Mouse (Mus musculus) midbrain, postnatal 0 days (tissue): ENCODE results near the gene Prpsap1. TPM values are rescaled to one million over a fixed set of nuclear protein-coding genes. Genes with fewer than 3 reads are reported as not detected.

Source experiments
- ATAC-seq: fragments of 200-750 bp; cut with Nextera tagmentation; 2 replicates; pipeline ENCODE4 v1.8.0; 2017; ENCODE audit warnings: moderate number of reproducible peaks, mild to moderate bottlenecking, moderate TSS enrichment, moderate library complexity; ENCODE audit not compliant: low FRiP score
- DNase-seq: peaks from one replicate; pipeline ENCODE4 v3.0.0-alpha.2; 2015; ENCODE audit warnings: low spot score
- H3K27ac ChIP-seq: fragments of 300-500 bp; sonication (generic); 2 replicates; pipeline ENCODE4 v1.5.1; 2014; ENCODE audit warnings: low read depth, mild to moderate bottlenecking, low read length, mixed read lengths
- H3K27me3 ChIP-seq: fragments of 300-500 bp; sonication (generic); 2 replicates; pipeline ENCODE4 v1.6.1; 2014; ENCODE audit warnings: low read length, control low read depth, mixed read lengths; ENCODE audit not compliant: insufficient read depth
- H3K36me3 ChIP-seq: fragments of 300-500 bp; sonication (generic); 2 replicates; pipeline ENCODE4 v1.6.1; 2014; ENCODE audit warnings: low read length, control low read depth, mixed read lengths; ENCODE audit not compliant: insufficient read depth
- H3K4me1 ChIP-seq: fragments of 300-500 bp; sonication (generic); 2 replicates; pipeline ENCODE4 v1.6.1; 2014; ENCODE audit warnings: mild to moderate bottlenecking, control low read depth, antibody characterized with exemption, low read length, mixed read lengths; ENCODE audit not compliant: insufficient read depth
- H3K4me2 ChIP-seq: fragments of 300-500 bp; sonication (generic); 2 replicates; pipeline ENCODE4 v1.6.1; 2014; ENCODE audit warnings: low read depth, mild to moderate bottlenecking, low read length, mixed read lengths; ENCODE audit not compliant: poor library complexity, severe bottlenecking
- H3K4me3 ChIP-seq: fragments of 300-500 bp; sonication (generic); 2 replicates; pipeline ENCODE4 v1.5.1; 2014; ENCODE audit warnings: low read depth, mild to moderate bottlenecking, low read length, moderate library complexity
- H3K9ac ChIP-seq: fragments of 300-500 bp; sonication (generic); replicated peaks from 2 replicates; pipeline ENCODE4 v1.6.1; 2014; ENCODE audit warnings: mild to moderate bottlenecking, low read length, moderate library complexity, mixed read lengths; ENCODE audit not compliant: poor library complexity, severe bottlenecking
- H3K9me3 ChIP-seq: fragments of 300-500 bp; sonication (generic); 2 replicates; pipeline ENCODE4 v1.6.1; 2016; ENCODE audit warnings: low read length, control low read depth
- CTCF ChIP-seq: IDR thresholded peaks from 2 replicates; pipeline ENCODE4 v1.5.1; 2016; ENCODE audit warnings: antibody characterized with exemption, mild to moderate bottlenecking
- WGBS: fragments of 180-500 bp; shearing (Covaris S2); extraction: QIAGEN DNeasy Blood & Tissue Kit; methylation state at CpG from one replicate; pipeline ENCODE4 v1.1.7; 2014; 5-methylcytosine and 5-hydroxymethylcytosine counted together
- polyA plus RNA-seq: library from polyadenylated mRNA; unstranded; fragments of >200 nt; fragmentation: Nextera tagmentation; extraction: Ambion mirVana; gene quantifications from 2 replicates; pipeline ENCODE4 v1.2.1, GENCODE M21; 2015
- total RNA-seq: library from RNA; depleted of rRNA; stranded (reverse); fragments of >200 nt; gene quantifications from 2 replicates; pipeline ENCODE4 v1.2.3, GENCODE M21; 2014

Gene Prpsap1
- total and polyA plus RNA-seq, 2 experiments from 2014 or later = 110 to 157 TPM

GRCm38 (mm10) chr11:116436725-116437331 is 57.2 kb downstream of the Prpsap1 start:
- 0 out of 2 replicates have a peak overlapping the region, but pooled peaks have one; percentile 39 for H3K9ac ChIP-seq
- DNase-seq (no peak), ATAC-seq (no peak)
- TF ChIP-seq CTCF = no peak
- H3K9me3 ChIP-seq = no peaks in the 10 kb centered on the region
- peaks cover 12% of the 10 kb centered on the region for H3K36me3 ChIP-seq
- H3K4me1 ChIP-seq = peaks cover 15% of the 10 kb centered on the region
- H3K4me3 ChIP-seq = no peak overlapping the region
- H3K4me2 ChIP-seq = no peak overlapping the region
- H3K27ac ChIP-seq = no peak overlapping the region
- 51% methylated on average over 4 of the region's 4 CpGs for WGBS
- H3K27me3 ChIP-seq = no peaks in the 10 kb centered on the region

GRCm38 (mm10) chr11:116435992-116436724 is 57.8 kb downstream of the Prpsap1 start:
- no peaks in the 10 kb centered on the region for H3K27me3 ChIP-seq
- no peak for ATAC-seq
- H3K27ac ChIP-seq = no peak overlapping the region
- no peak for TF ChIP-seq CTCF
- H3K4me2 ChIP-seq = peak overlapping the region; percentile 20; the same call in 1 of the 2 replicates
- DNase-seq = no peak
- 0 out of 2 replicates have a peak overlapping the region, but pooled peaks have one; percentile 39 for H3K9ac ChIP-seq
- no peak overlapping the region for H3K4me3 ChIP-seq
- H3K9me3 ChIP-seq = no peaks in the 10 kb centered on the region
- H3K4me1 ChIP-seq = peaks cover 15% of the 10 kb centered on the region
- WGBS = 51% methylated on average over 5 of the region's 5 CpGs
- H3K36me3 ChIP-seq = peaks cover 12% of the 10 kb centered on the region

- Histone ChIP-seq H3K36me3 (peaks cover 12% of the 10 kb centered on the region), H3K9me3 (no peaks in the 10 kb centered on the region), H3K9ac (peak overlapping the region; percentile 85), H3K4me2 (peak overlapping the region; percentile 62), H3K4me1 (peaks cover 15% of the 10 kb centered on the region), H3K27me3 (no peaks in the 10 kb centered on the region), H3K27ac (peak overlapping the region; percentile 89), H3K4me3 (peak overlapping the region; percentile 82)
- no peak for TF ChIP-seq CTCF
- 50% methylated on average over 12 of the region's 12 CpGs for WGBS
- peak; percentile 17 for DNase-seq
- ATAC-seq = no peak
Measured at GRCm38 (mm10) chr11:116434967-116435752, 58.8 kb downstream of the Prpsap1 start.

- Histone ChIP-seq H3K36me3 (peaks cover 11% of the 10 kb centered on the region), H3K27me3 (no peaks in the 10 kb centered on the region), H3K9me3 (no peaks in the 10 kb centered on the region), H3K4me2 (peak overlapping the region; percentile 62), H3K27ac (peak overlapping the region; percentile 89), H3K4me1 (peaks cover 15% of the 10 kb centered on the region), H3K9ac (peak overlapping the region; percentile 85), H3K4me3 (peak overlapping the region; percentile 82)
- WGBS = 2% methylated on average over 25 of the region's 67 CpGs
- TF ChIP-seq CTCF = no peak
- DNase-seq = peak; percentile 66
- peak; percentile 15; the same call in 1 of the 2 replicates for ATAC-seq
Measured at GRCm38 (mm10) chr11:116434287-116434966, 59.6 kb downstream of the Prpsap1 start.
